Mouse (Mus musculus) small intestine, adult 2 months (tissue): ENCODE measurements at regions not wholly inside any gene's neighbourhood (a gene's known extent, or its start where the extent isn't known, plus 50 kb on each side); places are given as distances from the start of the nearest gene placed in this dataset.
A peak's percentile ranks its signal among the peaks of the same experiment; 100 is the strongest.
"Not testable (repeated sequence)": the region's sequence is repeated elsewhere in the genome, so short reads cannot be mapped to it uniquely, and the experiment has no call there.

Source experiments
- H3K27ac ChIP-seq: fragments of 200-500 bp; 2 replicates; pipeline ENCODE4 v1.5.1; 2012; ENCODE audit warnings: low read depth, low read length, control low read depth, inconsistent platforms; ENCODE audit not compliant: insufficient read depth
- H3K27me3 ChIP-seq: fragments of 200-500 bp; 2 replicates; pipeline ENCODE4 v1.6.1; 2012; ENCODE audit warnings: mild to moderate bottlenecking, moderate library complexity, low read length, inconsistent platforms; ENCODE audit not compliant: control insufficient read depth, insufficient read depth
- H3K36me3 ChIP-seq: fragments of 200-500 bp; 2 replicates; pipeline ENCODE4 v1.6.1; 2012; ENCODE audit warnings: mild to moderate bottlenecking, low read length, control low read depth, inconsistent platforms; ENCODE audit not compliant: control insufficient read depth, insufficient read depth
- H3K4me1 ChIP-seq: fragments of 200-500 bp; 2 replicates; pipeline ENCODE4 v1.6.1; 2012; ENCODE audit warnings: low read length, inconsistent platforms, mixed read lengths; ENCODE audit not compliant: control insufficient read depth, insufficient read depth, insufficient read length
- H3K4me3 ChIP-seq: fragments of 200-500 bp; 2 replicates; pipeline ENCODE4 v1.5.1; 2012; ENCODE audit warnings: low read depth, mild to moderate bottlenecking, control low read depth, inconsistent platforms, low read length, moderate library complexity
- CTCF ChIP-seq: fragments of 200-500 bp; IDR thresholded peaks from 2 replicates; pipeline ENCODE4 v1.5.1; 2012; ENCODE audit warnings: low read depth, mild to moderate bottlenecking, control low read depth, inconsistent platforms, low read length, moderate library complexity, mixed read lengths; ENCODE audit not compliant: insufficient replicate concordance, insufficient read length; ENCODE audit errors: extremely low read depth
- POLR2A ChIP-seq: fragments of 200-500 bp; IDR thresholded peaks from 2 replicates; pipeline ENCODE4 v1.6.1; 2012; ENCODE audit warnings: low read depth, mild to moderate bottlenecking, control low read depth, inconsistent platforms, low read length, moderate library complexity
- WGBS: fragments of 180-500 bp; shearing (Covaris S2); methylation state at CpG from one replicate; pipeline ENCODE4 v1.1.7; 2018; 5-methylcytosine and 5-hydroxymethylcytosine counted together

- H3K27me3 ChIP-seq, H3K4me3 ChIP-seq, H3K4me1 ChIP-seq, H3K27ac ChIP-seq, H3K36me3 ChIP-seq: not testable (repeated sequence)
These were observed 91.8 kb downstream of the 5730507C01Rik start for GRCm38 (mm10) chr12:18606126-18606525.

GRCm38 (mm10) chr12:18609835-18610234, 95.5 kb downstream of the 5730507C01Rik start:
- H3K27me3 ChIP-seq: no peaks in the 10 kb centered on the region
- no peaks in the 10 kb centered on the region for H3K36me3 ChIP-seq
- H3K4me3 ChIP-seq: peak overlapping the region; percentile 79
- no peaks in the 10 kb centered on the region for H3K4me1 ChIP-seq
- no peak for TF ChIP-seq CTCF
- no peak for TF ChIP-seq POLR2A
- WGBS: 1% methylated on average over 38 of the region's 38 CpGs
- H3K27ac ChIP-seq: no peak overlapping the region

GRCm38 (mm10) chr12:18610581-18610980, 96.3 kb downstream of the 5730507C01Rik start:
- H3K36me3 ChIP-seq, H3K27me3 ChIP-seq, H3K4me1 ChIP-seq, H3K27ac ChIP-seq: not testable (repeated sequence)
- WGBS: 4% methylated on average over 24 of the region's 24 CpGs
- H3K4me3 ChIP-seq: peak overlapping the region; percentile 79
